Mouse (Mus musculus) gastrocnemius, adult 18-20 months (tissue): ENCODE results near the gene Sox2. TPM values are rescaled to one million over a fixed set of nuclear protein-coding genes. Genes with fewer than 3 reads are reported as not detected.

ENCODE experiments used
- DNase-seq: peaks from one replicate; pipeline ENCODE4 v3.0.0; 2021; ENCODE audit warnings: low spot score
- total RNA-seq, 2 experiments: library from RNA; stranded (reverse); gene quantifications; 2 replicates each; pipeline ENCODE4 v1.2.3; 2021

Gene Sox2
- total RNA-seq, 2 experiments from 2014 or later = not detected

DNA sequence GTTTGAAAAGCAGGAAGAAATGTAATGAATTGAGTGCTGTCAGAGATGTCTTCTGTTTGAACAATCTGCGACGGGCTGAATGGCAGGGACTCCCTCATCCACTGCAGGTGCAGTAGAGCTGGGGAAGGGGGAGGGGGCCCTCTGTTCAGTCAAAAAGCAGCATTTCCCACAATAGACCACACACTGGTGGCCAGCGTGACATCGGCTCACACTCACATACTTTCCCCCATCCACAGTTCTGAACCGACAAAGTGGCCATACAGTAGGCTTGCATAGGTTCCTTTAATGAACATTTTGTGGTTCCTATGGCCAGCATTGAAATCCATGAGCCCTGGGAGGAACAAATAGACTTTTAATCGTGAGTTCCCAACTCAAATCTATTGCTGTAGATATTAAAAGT is 9.7 kb downstream of the Sox2 start:
- DNase-seq = no peak

- no peak for DNase-seq
Measured at GRCm38 (mm10) chr3:34660542-34661290, 10.5 kb downstream of the Sox2 start.

DNA sequence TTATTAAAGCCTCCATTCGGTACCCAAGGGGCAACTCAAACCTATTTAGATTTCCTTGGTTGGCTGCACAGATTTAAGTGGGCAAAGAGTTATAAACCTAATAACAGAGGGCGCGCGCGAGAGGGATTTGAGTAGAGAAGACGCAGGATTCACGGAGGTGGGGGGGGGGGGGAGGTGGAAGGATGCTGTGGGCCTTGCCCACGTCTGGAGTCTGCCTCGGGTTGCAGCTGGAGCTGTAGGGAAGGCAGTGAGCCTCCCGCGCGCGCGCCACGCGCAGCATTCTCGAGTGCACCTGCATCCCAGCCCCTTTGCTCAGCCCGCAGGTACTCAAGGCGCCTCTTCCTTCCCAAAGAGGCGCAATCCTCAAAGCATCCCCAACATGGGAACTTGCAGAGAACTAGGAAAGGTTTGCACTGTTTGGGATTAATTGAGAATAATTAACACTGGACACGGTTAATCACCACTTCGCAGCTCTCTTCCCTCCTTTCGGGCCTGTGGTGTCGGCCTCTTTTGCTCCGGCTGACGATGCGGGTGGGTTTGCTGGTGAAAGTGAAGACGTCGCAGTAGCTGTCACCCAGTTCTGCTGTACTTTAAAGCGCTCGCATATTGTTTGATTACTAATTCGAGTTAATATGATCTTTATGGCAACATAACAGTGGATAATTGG is 11.3 kb downstream of the Sox2 start:
- DNase-seq = no peak

- DNase-seq = no peak
Measured at GRCm38 (mm10) chr3:34662008-34662711, 12.0 kb downstream of the Sox2 start.

- no peak for DNase-seq
Measured at GRCm38 (mm10) chr3:34662712-34663655, 12.8 kb downstream of the Sox2 start.

DNA sequence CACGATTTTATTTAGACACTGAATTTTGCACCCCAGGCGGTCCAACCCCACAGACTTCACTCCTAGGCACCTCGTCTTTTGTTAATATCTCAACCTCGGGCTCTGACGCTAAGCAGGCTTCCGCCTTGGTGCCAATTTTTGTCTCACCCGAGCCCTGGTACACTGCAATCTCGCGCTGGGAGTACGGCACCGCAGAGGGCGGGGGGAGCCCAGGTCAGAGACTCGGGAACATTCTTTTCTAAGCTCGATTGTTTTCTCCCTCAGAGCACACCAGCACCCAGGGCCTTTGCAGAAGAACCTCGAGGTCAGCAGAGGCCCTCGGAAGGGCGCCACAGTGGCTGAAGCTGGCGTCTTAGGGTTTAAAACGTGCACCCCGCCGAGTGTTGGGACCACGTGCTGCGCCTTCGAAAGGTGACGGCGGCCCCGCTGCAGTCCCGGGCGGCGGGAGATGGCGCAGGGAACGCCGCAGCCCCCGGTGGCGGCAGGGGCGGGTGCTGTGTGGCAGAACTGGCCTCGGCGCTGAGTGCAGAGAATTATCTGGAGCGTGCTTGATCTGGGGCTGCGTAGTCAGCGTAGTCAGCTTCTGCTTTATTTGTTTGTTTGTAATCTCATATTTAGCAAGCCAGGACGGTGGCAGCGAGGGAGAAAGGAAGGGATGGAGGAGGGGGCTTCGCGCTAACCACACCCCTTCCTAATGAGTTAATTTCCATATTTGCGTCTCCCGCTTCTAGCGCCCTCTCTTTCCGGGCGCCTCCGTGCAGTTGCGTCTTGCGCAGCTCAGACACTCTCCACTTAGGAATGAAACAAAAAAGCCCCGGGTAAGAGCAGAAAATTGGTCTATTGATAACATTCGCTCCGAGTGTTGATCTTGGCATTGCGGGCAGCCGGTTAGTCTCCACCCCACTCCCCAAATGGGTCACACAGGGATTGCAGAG is 13.8 kb downstream of the Sox2 start:
- DNase-seq = no peak

- no peak for DNase-seq
Measured at GRCm38 (mm10) chr3:34664636-34665531, 14.7 kb downstream of the Sox2 start.

DNA sequence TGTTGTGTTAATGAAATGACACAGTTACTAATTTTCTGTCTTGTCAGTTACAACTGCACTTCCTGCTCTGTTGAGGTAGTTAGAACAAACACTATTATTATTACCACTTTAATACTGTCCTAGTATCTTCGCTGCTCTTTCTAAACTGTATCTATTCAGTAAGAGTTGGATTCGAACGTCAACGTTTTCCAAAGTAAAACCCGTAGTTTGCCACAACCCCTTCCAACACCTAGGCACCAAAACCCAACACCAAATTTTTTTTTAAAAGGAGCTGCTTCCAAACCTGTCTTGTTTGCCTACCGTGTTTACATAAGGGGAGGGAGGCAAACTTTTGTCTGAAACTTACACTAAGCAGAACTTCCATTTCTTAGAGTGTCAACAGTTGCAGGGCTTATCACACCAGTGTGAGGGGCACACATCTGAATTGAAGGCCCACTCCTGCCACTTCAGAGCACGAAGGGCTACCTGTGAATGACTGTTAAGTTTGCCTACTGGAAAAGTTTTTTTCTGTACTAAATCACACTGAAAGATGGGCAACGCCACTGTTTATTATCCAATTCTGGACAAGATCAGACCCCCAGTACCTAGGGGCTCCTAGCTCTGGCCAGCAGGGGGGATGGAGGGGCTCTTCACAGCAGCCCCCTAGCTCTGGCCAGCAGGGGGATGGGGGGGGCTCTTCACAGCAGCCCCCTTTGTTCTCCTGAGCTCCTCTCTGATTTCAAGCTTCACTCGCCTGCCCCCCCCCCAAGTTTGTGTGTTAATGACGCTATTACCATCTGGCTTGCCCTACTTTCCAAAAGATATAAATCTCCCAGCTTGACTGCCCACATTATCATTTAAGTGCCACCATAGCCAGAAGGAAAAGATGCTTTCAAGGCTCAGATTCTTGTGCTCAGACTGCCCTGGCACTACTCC is 15.8 kb downstream of the Sox2 start:
- no peak for DNase-seq

DNA sequence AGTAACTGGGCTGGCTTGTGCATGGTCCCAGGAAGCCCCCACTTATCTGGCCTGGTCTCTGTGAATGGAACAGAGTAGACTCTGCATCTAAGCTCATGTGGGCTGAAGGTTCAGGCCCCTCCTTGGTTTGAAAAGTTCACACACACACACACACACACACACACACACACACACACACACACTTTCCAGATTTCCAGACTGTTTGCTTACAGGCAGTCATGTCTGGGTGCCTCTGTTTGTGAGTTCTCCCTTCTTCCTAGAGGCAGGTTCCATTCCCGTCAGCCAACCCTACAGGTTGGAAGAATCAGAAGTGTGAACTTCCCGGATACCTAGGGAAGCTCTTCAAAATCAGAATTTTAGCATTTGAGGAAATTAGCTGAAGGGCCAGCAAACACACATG is 17.0 kb downstream of the Sox2 start:
- DNase-seq = no peak

GRCm38 (mm10) chr3:34667881-34668817 is 17.9 kb downstream of the Sox2 start:
- no peak for DNase-seq

DNA sequence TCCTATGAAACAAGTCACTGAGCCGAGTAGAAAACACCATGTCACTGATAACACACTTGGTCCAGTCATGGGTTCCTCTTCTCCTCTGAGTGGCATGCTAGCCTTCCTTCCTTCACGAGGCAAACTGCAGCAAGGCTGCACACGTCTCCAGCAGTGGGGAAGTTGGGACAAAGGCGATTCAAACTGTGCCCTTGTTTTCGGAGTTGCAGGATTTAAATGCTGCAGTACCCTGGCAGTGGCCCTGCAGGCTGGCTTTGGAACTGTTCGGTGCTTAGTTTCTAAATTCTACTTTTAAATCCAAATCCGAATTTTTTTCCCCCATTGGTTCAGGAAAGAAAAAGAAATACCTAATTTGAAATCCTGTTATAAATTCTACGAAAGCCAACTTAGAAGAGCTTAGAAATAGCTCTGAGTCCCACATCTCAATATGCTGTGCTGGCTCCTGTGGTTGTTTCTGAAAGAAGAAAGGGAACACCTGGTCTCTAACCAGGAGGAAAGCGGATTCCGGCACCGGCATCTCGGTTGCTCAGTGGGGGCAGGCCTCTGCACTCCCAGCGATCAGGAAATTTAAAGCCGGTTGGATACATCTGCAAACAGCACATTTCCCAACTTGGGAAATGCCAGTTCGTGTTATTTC is 20.9 kb downstream of the Sox2 start:
- DNase-seq = no peak

DNA sequence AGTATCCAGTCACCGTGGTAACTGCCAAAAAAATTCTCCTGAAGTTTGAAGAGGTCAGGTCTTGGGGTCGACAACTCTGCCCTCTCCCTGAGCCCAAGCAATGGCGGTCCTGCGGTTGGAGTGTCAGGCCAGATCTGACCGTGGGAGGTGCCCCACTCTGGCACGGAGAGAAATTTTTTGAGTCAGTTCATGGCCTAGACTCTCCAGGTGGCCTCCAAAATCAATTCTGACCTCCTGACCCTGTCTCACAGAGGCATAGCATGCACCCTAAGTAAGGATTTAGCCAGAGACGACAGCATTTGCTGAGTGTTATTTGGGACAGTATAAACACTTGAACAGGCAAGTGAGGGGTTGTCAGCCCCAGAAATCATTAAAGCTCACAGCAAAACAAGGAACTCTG is 28.6 kb downstream of the Sox2 start:
- DNase-seq = no peak

- no peak for DNase-seq
Measured at GRCm38 (mm10) chr3:34679439-34679838, 29.2 kb downstream of the Sox2 start.

DNA sequence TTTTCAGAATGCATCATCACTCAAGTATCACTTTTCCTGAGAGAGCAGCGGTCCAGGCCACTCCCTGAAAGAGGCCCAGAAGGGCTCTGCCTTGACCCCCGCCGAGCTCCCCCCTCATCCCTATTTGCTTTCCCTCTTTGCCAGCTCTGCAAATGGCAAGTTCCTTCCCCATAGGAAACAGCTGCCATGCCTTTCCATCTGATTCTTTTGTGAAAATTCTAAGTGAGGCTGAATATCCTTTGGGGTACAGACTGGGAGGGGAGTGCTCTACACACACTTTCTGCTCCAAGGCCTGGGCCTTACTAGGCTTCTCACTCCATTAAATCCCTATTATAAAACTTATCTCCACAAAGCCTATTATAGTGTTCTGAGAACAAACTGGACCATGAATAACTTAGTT is 29.7 kb downstream of the Sox2 start:
- no peak for DNase-seq

DNA sequence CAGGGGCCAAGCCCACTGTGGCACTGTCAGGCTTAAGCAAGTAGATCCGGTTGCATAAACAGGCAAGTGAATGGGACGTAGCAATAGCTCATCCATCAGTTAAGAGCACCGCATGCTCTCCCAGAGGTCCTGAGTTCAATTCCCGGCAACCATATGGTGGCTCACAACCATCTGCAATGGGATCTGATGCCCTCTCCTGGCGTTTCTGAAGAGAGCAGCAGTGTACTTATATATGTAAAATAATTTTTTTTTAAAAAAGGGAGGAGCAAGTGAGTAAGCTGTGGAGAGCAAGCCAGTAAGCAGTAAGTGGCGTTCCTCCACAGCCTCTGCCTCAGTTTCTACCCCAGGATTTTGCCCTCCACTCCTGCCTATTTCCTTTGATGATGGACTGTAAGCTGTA is 37.9 kb downstream of the Sox2 start:
- no peak for DNase-seq

- no peak for DNase-seq
Measured at GRCm38 (mm10) chr3:34691703-34692393, 41.6 kb downstream of the Sox2 start.
